Mouse (Mus musculus): ENCODE results near the gene Crk. TPM values are rescaled to one million over a fixed set of nuclear protein-coding genes. Genes with fewer than 3 reads are reported as not detected.

Crk gene
- polyA plus RNA-seq, 1 experiment = 91.0 TPM

DNA sequence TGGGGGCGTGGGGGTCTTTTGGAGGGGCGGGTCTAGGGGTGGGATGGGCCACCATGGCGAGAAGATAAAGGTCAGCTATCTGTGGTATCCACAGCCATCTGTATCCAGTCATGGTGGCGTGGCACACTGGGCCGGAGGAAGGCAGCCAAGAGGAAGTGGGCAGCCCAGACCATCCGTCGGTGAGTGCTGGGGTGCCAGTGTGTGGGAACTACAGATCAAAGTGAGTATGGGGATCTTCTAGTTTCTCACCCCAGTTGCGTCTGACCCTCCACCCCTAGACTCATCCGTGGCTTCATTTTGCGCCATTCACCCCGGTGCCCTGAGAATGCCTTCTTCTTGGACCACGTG is 9.2 kb upstream of the Crk start:
- TF ChIP-seq POLR2A (IDR thresholded peaks at IDR 0.05; ENCODE audit: borderline replicate concordance, extremely low read depth, insufficient read depth, insufficient read length, poor library complexity, severe bottlenecking) (no peak), CTCF (IDR thresholded peaks at IDR 0.05; ENCODE audit: borderline replicate concordance, extremely low read depth, insufficient read depth, insufficient read length) (no peak)
- no peak for DNase-seq (ENCODE audit: low read depth)

DNA sequence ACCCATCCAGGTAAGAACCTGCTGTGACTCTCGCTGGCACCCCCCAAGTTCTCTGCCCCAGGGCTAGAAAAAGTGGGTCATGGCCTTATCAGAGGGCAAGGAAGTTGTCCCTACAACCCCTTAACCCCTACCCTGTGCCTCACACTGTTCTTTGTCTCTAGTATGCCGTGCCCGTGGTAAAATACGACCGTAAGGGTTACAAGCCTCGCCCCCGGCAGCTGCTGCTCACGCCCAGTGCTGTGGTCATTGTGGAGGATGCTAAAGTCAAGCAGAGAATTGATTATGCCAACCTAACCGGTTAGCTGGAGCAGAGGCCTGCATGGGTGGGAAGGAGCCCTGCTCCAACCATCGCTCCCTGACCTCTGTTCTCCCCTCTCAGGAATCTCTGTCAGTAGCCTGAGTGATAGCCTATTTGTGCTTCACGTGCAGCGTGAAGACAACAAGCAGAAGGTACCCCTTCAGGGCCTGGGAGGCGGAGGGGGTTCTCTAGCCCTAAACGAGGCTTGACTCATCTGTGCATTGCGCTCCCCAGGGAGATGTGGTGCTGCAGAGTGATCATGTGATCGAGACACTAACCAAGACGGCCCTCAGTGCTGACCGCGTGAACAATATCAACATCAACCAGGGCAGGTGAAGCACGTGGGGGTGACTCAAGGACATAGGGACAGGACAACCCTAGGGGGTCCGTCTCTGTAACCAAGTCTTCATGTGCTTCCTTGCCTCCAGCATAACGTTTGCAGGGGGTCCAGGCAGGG is 7.5 kb upstream of the Crk start:
- no peak for TF ChIP-seq POLR2A (IDR thresholded peaks at IDR 0.05; ENCODE audit: borderline replicate concordance, extremely low read depth, insufficient read depth, insufficient read length, poor library complexity, severe bottlenecking)
- no peak for DNase-seq (ENCODE audit: low read depth)

DNA sequence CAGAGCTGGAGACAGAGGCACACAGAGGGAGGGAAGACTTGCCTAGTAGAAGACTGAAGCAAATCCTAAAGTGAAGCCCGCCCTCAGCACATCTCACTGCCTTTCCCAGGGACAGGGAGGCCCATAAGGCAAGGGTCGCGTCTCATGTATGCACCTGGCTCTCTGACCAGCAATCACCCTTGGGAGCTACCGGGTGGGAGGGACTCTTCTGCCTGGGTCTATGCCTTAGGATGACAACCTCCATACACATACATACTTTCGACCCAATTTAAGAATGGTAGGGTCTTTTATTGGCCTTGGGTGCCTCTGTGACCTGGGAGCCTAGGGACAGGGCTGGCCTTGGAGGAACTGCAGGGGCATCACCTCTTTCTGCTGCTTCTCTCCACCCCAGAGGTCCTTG is 5.6 kb upstream of the Crk start:
- DNase-seq (ENCODE audit: low read depth) = no peak
- no peak for TF ChIP-seq CTCF (IDR thresholded peaks at IDR 0.05; ENCODE audit: borderline replicate concordance, extremely low read depth, insufficient read depth, insufficient read length)
- no peak for TF ChIP-seq POLR2A (IDR thresholded peaks at IDR 0.05; ENCODE audit: borderline replicate concordance, extremely low read depth, insufficient read depth, insufficient read length, poor library complexity, severe bottlenecking)

DNA sequence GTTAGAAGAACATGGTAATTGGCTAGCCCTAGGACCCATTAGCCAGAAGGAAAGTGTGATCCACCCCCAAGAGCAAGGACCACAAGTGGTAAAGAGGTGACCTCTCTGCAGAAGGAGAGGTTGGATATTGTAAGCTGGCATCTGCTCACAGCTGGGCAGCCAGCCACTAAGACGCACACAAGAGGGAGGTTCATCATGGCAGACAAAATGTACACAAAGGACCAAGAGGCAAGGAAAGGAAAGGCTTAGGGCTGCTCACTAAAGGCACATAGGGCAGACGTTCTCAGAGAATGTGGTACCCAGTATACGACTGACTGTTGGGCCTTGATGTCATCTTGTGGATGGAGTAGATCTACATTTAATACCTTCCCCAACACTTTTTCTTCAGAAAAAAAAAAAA is 4.2 kb upstream of the Crk start:
- no peak for DNase-seq (ENCODE audit: low read depth)

DNA sequence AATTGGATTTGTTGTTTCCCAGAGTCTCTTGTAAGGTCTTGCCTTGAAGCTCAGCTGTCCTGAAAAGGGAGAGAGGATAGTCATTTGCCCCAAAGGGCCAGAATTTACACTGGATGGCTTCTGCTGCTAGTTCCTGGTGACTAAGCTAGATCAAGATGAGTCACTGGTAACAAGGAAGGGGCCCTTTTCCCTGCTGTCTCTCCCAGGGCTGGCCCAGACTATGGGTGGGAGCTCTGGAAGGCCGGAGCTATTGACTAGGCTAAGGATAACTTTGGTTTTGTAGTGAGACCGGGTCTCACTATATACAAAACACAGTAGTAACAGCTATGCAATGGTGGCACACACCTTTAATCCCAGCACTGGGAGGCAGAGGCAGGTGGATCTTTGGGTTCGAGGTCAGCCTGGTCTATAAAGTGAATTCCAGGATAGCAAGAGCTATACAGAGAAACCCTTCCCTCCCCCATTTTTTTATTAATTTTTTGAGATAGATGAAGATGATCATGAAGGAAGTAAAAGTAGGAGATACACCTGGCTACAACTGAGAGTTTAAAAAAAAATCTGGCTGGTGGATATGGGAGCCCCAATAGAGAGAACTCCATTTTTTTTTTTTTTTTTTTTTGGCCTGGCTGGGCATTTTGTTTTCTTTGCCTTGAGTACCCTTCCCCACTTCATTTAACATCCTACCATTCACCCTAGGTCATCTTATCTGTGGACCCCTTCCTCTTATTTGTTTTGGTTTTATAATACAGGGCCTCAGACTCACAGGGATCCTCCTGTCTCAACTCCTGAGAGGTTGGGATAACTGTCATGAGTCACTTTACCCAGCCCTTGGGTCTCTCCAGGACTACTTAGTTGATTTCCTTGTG is 945 bp upstream of the Crk start:
- no peak for DNase-seq (ENCODE audit: low read depth)
- no peak for TF ChIP-seq CTCF (IDR thresholded peaks at IDR 0.05; ENCODE audit: borderline replicate concordance, extremely low read depth, insufficient read depth, insufficient read length)
- TF ChIP-seq POLR2A (IDR thresholded peaks at IDR 0.05; ENCODE audit: borderline replicate concordance, extremely low read depth, insufficient read depth, insufficient read length, poor library complexity, severe bottlenecking) = no peak

More for the DNA sequence above, 4.2 kb upstream of the Crk start:
- no peak for TF ChIP-seq CTCF (IDR thresholded peaks at IDR 0.05; ENCODE audit: borderline replicate concordance, extremely low read depth, insufficient read depth, insufficient read length)
- no peak for TF ChIP-seq POLR2A (IDR thresholded peaks at IDR 0.05; ENCODE audit: borderline replicate concordance, extremely low read depth, insufficient read depth, insufficient read length, poor library complexity, severe bottlenecking)

DNA sequence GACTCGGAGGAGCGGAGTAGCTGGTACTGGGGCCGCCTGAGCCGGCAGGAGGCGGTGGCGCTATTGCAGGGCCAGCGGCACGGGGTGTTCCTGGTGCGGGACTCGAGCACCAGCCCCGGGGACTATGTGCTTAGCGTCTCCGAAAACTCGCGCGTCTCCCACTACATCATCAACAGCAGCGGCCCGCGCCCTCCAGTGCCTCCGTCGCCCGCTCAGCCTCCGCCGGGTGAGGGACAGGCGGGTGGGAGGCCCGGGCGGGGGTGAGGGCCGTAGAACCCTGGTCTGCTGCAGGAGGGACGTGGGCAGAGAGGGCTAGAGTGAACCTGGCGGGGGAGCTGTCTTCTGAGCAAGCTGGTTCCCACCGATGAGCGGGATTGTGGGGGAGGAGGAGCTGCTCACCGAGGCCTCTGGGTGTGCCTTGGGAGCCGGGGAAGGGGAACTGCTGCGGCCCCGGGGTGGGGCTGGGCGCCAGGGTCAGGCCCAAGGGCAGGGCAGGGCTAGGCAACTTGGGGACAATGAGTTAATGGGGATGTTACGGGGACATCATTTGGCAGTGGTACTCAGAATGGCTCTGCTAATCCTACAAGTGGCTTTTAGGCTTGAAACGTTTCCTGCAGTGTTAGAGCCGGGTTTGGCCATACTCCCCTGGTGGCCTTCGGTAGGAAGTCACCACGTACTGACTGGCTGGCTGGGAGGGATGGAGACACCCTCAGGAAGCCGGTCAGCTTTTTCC is 546 bp downstream of the Crk start:
- no peak for TF ChIP-seq POLR2A (IDR thresholded peaks at IDR 0.05; ENCODE audit: borderline replicate concordance, extremely low read depth, insufficient read depth, insufficient read length, poor library complexity, severe bottlenecking)
- peak; percentile 48; the same call in 1 of the 2 replicates for TF ChIP-seq CTCF (IDR thresholded peaks at IDR 0.05; ENCODE audit: borderline replicate concordance, extremely low read depth, insufficient read depth, insufficient read length)
- peak; percentile 58 for DNase-seq (ENCODE audit: low read depth)

DNA sequence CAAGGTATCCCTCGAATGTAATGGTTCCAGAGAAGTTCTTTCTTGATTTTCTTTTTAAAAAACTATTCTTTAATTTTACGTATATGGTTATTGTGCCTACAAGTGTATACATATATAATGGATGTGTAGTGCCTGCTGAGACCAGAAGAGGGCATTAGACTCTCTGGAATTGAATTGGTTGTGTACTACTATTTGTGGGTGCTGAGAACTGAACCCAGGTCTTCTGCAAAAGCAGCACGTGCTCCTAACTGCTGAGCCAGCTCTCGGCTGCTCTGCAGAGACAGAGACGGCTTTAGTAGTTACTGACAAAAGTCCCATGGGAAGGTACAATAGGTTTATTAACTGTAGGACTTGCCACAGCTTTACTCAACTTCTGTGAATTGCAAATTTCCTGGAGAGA is 5.4 kb downstream of the Crk start:
- TF ChIP-seq CTCF (IDR thresholded peaks at IDR 0.05; ENCODE audit: borderline replicate concordance, extremely low read depth, insufficient read depth, insufficient read length) = no peak
- TF ChIP-seq POLR2A (IDR thresholded peaks at IDR 0.05; ENCODE audit: borderline replicate concordance, extremely low read depth, insufficient read depth, insufficient read length, poor library complexity, severe bottlenecking) = no peak

DNA sequence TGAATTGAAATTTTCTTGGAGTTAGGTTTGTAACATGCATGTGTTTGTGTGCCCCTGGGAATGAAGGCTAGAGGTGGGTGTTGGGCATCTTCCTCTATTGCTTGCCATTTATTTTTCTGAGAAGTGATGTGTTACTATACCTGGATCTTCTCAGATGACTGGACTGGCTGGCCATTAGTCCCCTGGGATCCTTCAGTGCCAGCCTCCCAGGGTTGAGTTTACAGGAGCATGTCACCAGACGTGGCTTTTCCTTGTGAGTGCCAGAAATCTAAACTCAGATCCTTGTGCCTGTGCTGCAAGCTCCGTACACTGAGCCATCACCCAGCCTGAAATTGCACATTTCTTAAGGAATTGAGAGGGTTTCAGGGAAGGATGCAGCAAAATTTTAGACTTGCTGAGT is 5.9 kb downstream of the Crk start:
- no peak for DNase-seq (ENCODE audit: low read depth)
- TF ChIP-seq POLR2A (IDR thresholded peaks at IDR 0.05; ENCODE audit: borderline replicate concordance, extremely low read depth, insufficient read depth, insufficient read length, poor library complexity, severe bottlenecking) = no peak
- no peak for TF ChIP-seq CTCF (IDR thresholded peaks at IDR 0.05; ENCODE audit: borderline replicate concordance, extremely low read depth, insufficient read depth, insufficient read length)

More for the DNA sequence above, 5.4 kb downstream of the Crk start:
- DNase-seq (ENCODE audit: low read depth) = no peak

DNA sequence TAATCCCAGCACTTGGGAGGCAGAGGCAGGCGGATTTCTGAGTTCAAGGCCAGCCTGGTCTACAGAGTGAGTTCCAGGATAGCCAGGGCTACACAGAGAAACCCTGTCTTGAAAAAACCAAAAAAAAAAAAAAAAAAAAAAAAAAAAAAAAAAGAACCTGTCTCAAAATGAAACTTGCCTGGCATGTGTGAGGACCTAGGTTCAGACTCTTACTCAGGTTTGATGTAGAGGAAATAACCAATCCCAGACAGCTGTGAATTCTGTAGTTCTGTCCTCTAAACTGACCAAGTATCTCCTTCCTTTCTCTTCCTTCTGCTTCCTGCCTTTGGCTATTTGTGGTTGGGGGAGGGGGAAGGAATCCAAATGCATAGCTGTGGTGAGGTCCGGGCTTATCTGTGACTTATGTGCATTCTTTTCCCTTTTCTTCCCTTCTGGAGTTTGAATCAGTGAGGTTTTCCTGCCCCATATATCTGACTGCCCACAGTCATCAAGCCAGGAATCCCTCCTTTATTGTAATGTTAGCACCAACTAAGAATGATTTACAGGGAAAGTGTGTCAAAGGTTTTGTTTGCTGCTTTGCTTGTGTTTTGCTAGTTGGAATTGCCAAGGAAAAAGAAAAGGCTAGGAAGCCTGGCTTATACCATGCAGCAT is 8.4 kb downstream of the Crk start:
- no peak for DNase-seq (ENCODE audit: low read depth)
- TF ChIP-seq POLR2A (IDR thresholded peaks at IDR 0.05; ENCODE audit: borderline replicate concordance, extremely low read depth, insufficient read depth, insufficient read length, poor library complexity, severe bottlenecking) = no peak
- no peak for TF ChIP-seq CTCF (IDR thresholded peaks at IDR 0.05; ENCODE audit: borderline replicate concordance, extremely low read depth, insufficient read depth, insufficient read length)

DNA sequence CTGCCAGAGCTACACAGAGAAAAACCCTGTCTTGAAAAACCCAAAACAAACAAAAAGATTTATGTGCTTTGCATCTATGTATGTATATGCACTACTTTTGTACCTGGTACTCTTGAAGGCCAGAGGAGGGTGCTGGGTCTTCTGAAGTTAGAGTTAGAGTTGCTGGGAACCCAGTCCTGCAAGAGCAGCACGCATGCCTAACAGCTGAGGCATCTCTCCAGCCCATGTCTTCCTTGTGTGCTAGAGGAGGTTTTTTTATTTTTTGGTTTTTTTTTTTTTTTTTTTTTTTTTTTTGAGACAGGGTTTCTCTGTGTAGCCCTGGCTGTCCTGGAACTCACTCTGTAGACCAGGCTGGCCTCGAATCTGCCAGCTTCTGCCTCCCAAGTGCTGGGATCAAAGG is 9.1 kb downstream of the Crk start:
- no peak for TF ChIP-seq POLR2A (IDR thresholded peaks at IDR 0.05; ENCODE audit: borderline replicate concordance, extremely low read depth, insufficient read depth, insufficient read length, poor library complexity, severe bottlenecking)
- TF ChIP-seq CTCF (IDR thresholded peaks at IDR 0.05; ENCODE audit: borderline replicate concordance, extremely low read depth, insufficient read depth, insufficient read length) = no peak
- DNase-seq (ENCODE audit: low read depth) = no peak

DNA sequence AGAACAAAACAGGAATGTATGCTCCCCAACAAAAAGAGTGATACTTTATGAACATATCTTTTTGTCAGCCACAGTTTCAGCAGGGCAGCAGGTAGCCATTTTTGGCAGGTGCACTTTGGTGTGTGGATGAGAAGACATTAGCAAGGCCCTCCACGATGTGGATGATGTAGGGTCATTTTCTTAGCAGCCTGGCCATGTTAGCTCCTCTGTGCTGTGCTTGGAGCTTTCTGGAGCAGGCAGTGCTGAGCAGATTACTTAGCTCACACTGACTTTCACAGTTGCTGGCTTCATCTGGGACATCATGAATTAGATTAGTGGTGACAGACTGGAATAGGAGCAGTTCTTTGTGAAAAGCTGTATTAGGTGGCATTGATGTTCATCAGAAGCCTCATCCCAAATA is 10.9 kb downstream of the Crk start:
- TF ChIP-seq POLR2A (IDR thresholded peaks at IDR 0.05; ENCODE audit: borderline replicate concordance, extremely low read depth, insufficient read depth, insufficient read length, poor library complexity, severe bottlenecking) = no peak
- no peak for TF ChIP-seq CTCF (IDR thresholded peaks at IDR 0.05; ENCODE audit: borderline replicate concordance, extremely low read depth, insufficient read depth, insufficient read length)
- no peak for DNase-seq (ENCODE audit: low read depth)

Data from brain, embryonic 14.5 days (tissue).